Mouse (Mus musculus): Measurements from ENCODE around the gene Gm42372.
A peak's percentile ranks its signal among the peaks of the same experiment; 100 is the strongest.

Gm42372 gene

GRCm38 (mm10) chr7:17007300-17007699, 24.4 kb downstream of the Gm42372 start:
- DNase-seq = peak; percentile 58 to 65

DNA sequence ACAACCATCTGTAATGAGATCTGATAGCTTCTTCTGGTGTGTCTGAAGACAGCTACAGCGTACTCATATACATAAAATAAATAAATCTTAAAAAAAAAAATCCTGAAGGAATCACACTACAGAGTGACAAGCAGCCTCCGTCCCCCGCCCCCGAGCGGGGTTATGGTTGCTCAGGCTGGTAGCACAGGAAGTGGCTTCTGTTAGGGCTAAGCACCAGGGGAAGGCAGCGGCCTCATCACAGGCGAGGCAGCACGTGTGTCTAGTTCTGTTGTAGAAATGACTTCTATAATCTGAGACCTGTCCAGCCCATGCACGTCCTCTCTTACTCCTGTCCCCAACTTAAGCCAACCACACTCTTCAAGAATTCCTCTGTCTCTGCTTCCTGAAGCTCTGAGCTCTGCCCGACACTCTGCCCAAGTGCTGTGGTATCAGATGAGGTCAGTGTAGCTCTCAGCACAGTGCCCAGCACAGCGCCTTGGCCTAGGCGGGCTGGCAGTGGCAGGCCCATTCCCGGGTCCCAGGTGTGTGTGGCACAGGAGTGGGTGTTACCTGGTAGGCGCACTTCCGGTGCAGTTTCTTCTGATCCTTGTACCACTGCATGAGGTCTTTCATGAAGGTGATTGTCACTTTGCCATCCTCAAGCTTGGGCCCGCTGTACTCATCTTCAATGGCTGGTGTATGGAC, 26.6 kb downstream of the Gm42372 start:
- no peak for DNase-seq

- DNase-seq = no peak
These were observed 27.1 kb downstream of the Gm42372 start for GRCm38 (mm10) chr7:17010010-17010347.

DNA sequence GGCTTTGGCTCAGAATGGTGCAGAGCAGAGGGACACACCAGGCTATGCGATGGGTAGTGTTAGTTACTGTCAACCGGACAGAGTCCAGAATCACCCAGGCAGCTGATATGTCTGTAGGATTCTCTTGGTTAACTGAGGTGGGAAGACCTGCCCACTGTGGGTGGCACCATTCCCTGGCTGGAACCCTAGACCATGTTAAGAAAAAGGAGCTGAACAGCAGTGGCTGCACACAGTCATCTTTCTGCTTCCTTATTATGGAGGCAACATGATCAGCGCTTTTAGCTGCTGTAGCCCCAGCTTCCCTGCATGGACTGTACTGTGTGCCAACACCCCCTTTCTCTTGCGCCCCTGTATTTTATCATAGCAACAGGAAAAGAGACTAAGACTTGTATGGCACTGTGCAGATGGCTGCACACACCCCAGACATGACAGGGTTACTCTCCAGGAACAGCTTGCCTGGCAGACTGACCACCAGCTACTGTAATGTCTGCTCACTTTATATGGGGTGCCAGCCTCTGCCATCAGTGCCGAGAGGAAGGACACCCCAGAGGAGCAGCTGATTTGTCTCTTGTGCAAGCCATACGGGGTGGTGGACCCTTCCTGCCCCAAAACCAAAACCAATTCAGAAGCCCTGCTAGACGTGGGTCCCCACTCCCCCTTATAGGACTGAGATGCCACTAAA, 29.2 kb downstream of the Gm42372 start:
- peak; percentile 77 to 78 for DNase-seq

GRCm38 (mm10) chr7:17015381-17015780, 32.5 kb downstream of the Gm42372 start:
- DNase-seq = peak in 1 of 2 experiments; percentile 51

DNA sequence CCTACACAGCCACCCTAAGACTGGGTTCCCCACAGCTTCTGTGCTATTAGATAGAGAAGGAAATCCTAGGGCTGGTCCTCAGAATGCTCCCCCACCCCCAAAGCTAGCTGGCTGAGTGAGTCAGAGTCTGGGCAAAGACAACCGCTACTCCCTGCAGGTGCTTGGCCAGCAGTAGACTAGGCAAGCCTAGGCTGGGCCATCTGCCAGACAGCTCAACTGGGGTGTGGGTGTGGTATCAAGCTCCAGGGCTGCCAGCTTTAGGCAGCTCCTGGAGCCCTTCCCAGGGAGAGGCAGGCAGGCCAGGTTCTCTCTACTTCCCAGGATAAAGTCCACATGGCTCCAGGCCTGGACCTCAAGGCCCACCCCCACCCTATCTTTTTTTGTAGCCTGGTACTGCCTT, 34.1 kb downstream of the Gm42372 start:
- peak; percentile 99 for DNase-seq

- DNase-seq = peak in 1 of 2 experiments; percentile 37
These were observed 35.0 kb downstream of the Gm42372 start for GRCm38 (mm10) chr7:17017921-17018320.

DNA sequence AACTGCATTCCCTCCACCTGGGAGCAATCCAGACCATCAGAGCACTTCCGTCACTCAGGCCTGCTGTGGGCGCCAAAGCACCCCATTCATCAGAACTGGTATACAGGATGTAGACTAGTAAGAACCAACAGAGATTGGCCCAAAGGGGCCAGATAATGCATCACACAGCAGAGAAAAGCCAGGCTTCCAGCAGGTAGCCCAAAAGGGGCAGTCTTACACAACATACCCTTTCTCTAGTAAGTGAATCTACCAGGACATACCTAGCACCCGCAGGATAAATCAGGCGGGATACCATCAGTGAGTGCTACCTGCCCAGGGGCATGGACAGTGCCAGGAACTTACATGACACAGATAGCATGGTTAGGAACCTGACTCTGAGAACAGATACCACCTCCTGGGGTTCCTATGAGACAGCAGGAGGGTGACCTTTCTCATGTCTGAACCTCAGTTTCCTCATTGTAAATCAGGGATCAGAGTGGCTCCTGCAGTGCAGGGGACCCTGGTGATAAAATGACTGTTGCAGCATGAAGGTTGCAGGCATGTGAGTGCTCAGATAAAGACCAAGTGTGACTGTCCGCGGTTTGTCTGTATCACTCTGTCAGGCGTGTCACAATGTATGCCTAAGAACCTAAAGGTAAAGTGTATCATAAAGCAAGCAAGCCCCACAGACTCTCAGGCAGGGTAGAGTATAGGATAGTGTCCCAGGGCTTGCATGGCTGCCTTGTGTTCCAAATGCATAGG, 36.7 kb downstream of the Gm42372 start:
- DNase-seq = peak in 1 of 2 experiments; percentile 28

GRCm38 (mm10) chr7:17022176-17022575, 39.3 kb downstream of the Gm42372 start:
- DNase-seq = peak; percentile 49 to 50

DNA sequence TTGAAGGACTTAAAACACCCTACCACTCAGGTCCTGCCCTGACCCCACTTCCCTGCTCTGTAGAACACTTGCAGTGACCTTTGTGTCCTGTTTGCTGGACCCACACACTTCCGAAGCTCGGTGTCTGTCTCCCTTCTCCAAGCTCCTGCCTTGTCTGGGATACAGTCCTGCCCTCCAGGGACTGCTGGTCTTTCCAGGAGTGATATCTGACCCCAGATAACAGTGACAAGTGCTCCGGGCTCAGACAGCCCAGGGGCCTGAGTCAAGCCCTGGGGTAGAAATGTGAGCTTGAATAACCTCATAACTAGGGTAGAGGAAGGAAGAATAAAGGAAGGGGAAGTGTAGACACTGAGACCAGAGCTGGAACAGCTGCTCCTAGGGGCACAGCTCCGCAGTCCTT, 40.8 kb downstream of the Gm42372 start:
- DNase-seq = no peak

DNA sequence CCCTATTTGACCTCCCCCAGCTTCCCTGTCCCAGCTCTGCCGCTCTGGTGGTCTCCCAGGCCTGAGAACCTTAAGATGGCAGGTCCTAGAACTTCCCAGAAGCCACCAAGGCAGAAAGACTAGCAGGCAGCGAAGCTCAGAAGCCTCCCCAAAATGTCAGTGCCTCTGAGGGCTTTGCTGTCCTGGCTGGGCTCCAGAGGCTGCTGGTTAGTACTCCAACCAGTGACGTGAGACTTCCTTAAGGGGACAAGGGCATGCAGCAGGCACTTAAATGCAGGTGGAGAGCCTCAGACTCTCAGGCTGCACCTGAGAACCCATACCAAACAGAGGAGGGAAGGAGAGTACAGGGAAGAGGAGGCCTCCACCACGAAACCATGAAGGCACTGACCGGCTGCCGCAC, 41.3 kb downstream of the Gm42372 start:
- peak; percentile 42 to 66 for DNase-seq

DNA sequence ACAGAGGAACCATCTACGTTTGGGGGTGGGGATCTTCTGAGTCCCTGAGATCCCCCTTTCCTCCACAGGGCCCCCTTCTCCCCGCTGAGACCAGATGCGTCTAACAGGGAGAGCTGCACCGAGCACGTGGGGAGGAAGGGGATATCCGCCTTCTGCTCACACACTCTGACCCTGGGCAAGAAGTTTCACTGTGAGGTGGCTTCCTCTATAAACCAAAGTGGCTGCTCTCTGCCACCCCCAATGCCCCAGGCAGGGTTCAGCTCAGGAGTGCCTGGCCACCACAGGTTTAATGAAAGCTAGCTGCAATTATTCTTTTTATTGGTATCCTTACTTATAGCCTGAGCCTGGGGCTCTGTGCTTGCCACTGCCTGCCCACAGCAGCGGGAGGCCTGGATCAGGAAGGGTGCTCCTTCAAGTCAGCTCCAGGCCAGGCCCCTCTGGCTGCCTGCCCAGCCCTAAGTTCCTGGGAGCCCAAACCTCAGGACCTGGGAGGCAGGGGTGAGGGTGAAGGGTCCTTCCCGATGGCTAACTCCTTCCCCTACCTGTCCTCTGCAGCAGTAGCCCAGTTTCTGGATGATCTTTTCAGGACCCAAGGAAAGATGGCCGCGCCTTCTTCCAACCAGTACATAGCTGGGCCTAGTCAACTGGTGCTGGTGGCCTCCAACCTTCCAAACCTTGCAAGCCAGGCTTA, 42.1 kb downstream of the Gm42372 start:
- DNase-seq = peak in 1 of 2 experiments; percentile 42

DNA sequence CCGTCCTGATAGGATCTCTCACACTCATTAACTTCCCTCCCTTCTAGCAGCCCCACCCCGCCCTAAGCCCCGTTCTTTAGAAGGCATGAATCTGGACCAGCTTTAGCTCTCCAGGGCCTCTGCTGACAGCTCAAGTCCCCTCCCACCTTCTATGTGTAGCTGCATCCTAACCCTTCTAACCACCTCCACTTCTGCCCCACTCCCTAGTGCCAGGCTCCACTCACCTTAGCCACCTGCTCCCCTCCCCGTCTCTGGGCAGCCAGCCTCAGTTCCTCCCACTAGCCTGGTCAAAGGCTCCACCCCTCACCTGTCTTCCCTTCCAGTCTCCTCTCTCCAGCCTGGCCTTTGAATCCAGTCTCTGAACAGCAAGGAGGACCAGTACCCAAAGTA, 42.6 kb downstream of the Gm42372 start:
- DNase-seq = peak in 1 of 2 experiments; percentile 46

DNA sequence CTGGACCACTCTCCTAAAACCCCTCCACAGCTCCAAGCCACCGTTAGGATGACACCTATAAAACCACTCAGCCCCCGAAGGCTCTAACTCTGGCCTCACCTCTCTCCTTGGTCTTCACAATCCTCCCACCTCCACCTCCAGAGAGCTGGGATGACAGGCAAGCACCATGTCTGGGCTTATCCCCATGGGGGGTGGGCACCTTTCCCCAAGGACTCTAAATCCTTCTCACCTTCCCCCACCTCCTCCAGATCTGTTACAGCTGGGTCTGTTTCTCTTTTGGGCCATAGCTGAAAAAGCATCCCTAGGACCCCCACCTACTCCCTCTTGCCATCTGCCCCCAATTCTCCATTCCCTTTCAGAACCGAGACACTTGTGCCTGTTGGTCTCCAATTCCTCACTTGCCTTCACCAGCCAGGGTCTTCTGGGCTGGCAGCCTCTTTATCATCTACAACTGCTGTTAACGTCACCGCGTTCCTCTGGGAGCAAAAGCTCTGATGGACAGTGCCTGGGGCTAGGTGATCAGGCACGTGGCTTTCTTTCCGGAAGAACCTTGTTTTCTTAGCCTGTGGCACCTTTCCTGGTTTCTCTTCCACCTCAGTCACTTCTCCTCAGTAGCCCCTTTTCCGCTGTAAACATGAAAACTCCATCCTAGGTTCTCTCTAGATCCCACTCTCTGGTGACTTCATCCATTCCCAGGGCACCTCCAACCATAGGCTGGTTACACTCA, 43.2 kb downstream of the Gm42372 start:
- peak in 1 of 2 experiments; percentile 38 for DNase-seq

GRCm38 (mm10) chr7:17026710-17027587, 44.1 kb downstream of the Gm42372 start:
- DNase-seq = peak; percentile 82 to 84

DNA sequence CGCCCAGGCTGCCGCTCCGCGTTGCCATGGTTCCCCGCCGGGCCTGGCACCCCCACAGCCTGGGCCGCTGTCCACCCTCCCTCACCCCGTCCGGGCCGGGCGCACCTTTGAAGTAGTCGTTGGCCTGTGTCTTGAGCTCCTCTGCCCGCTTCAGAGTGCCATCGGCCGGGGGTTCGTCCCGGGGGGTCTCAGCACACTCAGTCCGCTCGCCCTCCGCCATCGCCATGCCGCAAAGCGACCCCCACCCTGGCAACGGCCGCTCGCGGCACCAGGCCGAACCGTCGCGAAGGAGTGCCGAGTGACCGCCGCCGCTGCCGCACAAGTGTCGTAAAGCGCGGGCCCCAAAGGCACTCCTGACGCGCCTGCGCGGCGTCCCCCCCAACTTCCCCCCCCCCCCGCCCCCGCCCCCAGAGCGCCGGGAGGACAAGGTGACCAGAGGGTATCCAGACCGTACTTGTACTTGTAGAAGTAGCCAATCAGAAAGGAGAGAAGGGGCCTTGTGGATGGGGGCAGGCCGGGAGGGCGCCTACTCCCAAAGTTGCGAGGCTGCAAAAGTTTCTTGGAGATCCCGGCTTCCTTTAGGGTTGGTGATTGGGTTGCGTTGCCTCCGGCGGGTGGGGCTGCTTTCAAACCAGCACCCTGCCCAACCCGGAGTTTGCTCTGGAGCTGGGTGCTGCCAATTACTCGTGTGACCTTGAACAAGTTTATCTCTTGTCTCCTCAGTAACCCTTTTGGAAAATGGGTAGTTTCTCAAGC, 44.9 kb downstream of the Gm42372 start, which contains the start of gene Ppp5c:
TSS of gene Ppp5c (minus strand) at position 337 of the 756 bp plus-strand sequence.
- peak; percentile 94 to 95 for DNase-seq

- no peak for DNase-seq
These were observed 46.0 kb downstream of the Gm42372 start for GRCm38 (mm10) chr7:17028923-17029322.

- DNase-seq = no peak
These were observed 47.4 kb downstream of the Gm42372 start for GRCm38 (mm10) chr7:17030239-17030638.

Data from cerebellum, postnatal 14 days (tissue).